Mouse (Mus musculus) kidney, adult 11 months (tissue): ENCODE measurements at regions not wholly inside any gene's neighbourhood (a gene's known extent, or its start where the extent isn't known, plus 50 kb on each side); places are given as distances from the start of the nearest gene placed in this dataset.

Experiments used
- DNase-seq: peaks from one replicate; pipeline ENCODE4 v3.0.0; 2022

DNA sequence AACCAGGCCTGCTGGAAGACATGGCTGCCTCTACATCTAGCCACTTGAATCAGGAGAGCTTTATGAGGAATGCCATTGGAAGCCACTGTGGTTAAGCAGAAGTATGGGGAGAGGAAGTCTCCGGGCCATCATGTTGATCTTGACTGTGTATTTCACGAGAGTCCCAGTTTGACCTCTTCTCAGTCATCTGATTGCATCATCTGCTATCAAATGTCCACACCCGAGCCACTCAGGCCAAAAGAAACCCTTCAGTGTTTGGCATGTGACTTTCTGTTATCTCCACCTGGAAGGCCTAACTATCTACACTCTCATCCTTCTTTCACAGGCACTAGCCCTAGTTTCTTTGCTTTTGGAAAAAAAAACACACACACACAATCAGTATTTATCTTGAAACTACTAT is 186.9 kb upstream of the Id2 start:
- no peak for DNase-seq

DNA sequence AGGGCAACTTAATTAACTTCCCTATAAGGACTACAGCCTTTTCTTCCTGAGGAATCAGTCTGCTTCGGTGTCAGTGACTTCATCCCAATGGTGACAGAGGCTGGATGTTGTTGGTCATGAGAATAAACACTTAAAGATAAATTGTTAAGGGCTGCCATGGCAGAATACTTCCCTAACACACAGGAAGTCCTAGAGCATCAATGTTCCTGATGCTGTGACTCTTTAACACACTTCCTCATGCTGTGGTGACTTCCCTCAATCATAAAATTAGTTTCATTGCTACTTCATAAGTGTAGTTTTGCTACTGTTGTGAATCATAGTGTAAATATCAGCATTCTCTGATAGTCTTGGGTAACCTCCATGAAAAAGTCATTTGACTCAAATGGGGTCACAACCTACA is 184.5 kb upstream of the Id2 start:
- DNase-seq = no peak

- DNase-seq = no peak
Observed at GRCm38 (mm10) chr12:25273631-25274305, 176.8 kb upstream of the Id2 start.

- no peak for DNase-seq
Observed at GRCm38 (mm10) chr12:25272752-25273125, 175.8 kb upstream of the Id2 start.

- no peak for DNase-seq
Observed at GRCm38 (mm10) chr12:25272114-25272751, 175.3 kb upstream of the Id2 start.

GRCm38 (mm10) chr12:25269878-25270277 is 172.9 kb upstream of the Id2 start:
- DNase-seq = no peak

DNA sequence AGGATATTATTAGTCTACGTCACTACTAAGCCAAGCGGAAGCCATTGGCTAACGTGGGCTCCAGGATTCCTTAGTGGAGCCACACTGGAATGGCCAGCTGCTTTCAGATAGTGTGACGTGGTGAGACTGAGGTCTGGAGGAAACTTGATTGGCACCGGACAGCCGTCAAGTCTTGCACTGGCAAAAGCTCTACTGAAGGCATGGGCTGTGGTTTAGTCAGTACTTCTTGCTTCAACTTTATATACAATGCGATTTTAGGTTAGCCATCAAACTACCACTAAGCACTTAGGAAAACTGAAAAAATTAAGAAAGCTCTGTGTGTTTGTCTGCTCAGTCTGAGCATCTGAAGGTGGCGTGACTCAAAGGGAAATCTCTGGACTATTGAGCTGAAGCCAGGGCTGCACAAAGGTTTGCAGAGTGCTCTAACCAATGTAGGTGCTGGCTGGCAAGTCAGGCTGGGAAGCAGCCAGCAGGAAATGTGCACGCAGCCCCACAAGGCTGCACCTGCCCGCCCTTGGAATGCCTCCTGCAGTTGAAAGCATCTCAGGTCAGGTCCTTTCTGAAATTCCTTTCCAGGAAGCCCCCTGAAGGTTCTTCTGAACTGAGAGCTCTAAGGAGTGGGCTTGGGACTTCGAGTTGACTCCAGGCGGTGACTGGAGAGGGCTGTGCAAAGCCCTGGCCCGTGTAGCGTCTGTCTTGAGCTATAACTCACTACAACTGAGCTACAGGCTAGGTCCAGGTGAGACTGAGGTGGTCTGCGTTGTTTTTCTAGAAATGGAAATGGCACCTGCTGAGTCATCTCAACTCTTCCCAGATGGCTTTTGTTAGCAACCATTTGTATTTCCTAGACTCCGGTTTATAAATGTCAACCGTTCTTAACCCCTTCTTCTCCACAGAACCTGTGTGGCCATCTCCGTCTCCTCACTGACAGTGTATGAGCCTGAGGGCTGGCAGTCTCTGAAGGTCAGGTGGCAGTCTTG is 172.2 kb upstream of the Id2 start:
- DNase-seq = peak; percentile 59

- DNase-seq = no peak
Observed at GRCm38 (mm10) chr12:25268323-25268722, 171.4 kb upstream of the Id2 start.

DNA sequence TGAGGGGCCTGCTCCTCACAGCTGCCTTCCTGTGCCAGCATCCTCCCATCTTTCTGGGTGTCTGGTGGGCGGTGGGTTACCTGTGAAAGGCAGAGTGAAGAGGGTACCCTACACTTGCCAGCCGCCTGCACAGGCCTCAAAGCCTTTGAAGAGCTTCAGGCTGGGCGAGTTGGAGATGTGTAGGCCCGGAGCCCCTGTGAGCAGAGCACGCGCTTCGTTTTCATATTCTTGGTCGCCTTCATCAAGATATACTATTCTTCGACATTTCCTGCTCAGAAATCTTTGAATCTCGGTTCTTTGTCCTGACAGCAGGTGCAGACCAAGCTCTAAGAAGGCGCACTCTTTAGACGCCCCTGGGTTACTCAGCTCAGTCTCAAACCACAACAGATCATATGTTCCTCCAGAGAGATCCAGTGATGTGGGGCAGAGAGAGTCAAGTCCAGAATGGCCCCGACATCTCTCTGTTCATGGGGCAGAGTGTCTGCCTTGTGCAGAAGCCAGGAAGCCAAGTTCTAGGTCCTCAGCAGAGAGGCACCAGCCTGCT is 170.7 kb upstream of the Id2 start:
- DNase-seq = no peak

DNA sequence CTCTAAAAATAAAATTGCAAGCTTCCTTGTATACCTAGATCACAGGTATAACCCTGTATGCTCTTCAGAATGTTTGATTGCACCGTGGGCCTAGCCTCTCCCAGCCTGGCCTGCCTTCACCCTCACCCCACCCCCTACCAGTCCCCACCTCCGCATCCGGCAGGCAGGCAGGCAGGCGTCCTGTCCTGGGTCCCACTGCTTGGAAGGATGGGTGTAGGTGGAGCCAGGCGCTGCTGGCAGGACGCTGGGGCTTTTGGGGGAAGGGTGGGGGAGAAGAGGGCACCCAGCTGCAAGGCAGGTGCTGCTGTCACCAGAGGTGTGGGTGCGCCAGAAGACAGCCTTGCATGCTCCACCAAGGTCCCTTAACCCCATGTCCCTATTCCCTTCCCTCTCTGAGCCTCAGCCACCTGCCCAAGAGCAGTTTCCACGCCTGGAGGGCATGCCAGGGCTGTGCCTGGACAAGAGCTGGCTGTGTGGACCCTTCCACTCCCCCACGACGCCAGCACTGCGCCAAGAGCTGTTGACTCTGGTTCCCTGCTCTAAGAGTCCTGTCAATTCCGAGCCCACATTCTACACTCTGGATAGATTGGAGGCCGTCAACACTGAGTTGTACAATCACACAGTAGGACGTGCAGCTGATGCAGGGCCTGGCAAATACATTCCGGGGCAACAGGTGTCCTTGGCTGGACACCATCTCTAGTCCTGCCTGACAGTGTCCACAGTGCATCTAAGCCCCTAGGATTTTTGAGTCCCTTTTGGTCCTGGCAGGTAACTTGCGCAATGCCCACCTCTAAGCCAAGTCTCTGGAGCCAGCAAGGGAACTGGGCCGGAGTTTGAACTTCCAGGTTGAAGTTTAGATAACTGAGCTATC is 170.0 kb upstream of the Id2 start:
- DNase-seq = no peak

- DNase-seq = no peak
Observed at GRCm38 (mm10) chr12:25265560-25266525, 168.9 kb upstream of the Id2 start.

DNA sequence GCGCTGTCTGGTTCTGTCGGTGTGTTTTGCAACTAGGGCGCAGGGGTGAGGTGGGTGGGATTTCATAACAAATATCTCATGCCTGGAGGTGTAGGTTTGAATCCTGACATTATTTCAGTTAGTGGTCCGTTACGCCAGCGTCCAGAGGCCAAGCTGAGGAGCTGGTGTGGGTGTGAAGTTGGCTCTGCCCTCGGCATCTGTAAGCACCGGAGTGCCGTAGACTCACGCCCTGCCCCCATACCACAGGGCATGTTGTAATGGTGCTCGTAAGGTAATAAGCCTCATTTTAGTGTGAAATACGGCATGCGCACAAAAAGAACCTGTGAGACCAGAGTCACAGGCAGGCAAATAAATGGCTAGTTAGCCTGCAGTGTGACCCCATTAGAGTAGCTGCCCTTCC is 168.1 kb upstream of the Id2 start:
- no peak for DNase-seq

GRCm38 (mm10) chr12:25264408-25264807 is 167.5 kb upstream of the Id2 start:
- no peak for DNase-seq

DNA sequence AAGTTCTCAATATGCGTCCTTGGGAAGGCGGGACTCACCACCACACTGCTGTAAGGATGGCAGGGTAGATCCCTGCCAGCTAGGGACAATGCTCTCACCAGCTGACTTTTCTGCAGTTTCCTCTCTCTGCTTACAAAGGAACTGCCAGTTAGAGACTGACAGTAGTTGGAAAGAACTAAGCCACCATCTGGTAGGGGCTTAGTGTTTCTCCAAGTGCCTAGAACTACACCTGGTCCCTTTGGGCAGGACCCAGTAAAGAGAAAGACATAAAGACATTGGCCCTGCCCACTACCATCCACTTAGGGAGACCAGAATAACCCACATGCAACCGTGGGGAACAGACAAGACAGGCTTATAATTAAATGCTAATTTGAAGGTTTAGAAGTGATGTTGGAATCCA is 165.5 kb upstream of the Id2 start:
- DNase-seq = no peak

DNA sequence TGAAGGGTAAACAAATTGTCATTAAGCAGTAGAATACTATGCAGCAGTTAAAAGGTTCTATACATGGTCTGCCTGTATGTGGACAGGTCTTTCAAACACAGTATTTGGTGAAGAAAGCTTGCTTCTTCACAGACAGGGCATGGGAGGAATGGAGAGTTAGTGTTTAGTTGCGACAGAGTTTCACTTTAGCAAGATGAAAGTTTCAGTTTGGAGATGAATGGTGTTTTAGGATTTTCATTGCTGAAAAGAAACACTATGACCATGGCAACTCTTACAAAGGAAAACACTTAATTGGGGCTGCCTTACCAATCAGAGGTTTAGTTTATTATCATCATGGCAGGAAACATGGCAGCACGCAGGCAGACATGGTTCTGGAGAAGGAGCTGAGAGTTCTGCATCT is 162.2 kb upstream of the Id2 start:
- no peak for DNase-seq

DNA sequence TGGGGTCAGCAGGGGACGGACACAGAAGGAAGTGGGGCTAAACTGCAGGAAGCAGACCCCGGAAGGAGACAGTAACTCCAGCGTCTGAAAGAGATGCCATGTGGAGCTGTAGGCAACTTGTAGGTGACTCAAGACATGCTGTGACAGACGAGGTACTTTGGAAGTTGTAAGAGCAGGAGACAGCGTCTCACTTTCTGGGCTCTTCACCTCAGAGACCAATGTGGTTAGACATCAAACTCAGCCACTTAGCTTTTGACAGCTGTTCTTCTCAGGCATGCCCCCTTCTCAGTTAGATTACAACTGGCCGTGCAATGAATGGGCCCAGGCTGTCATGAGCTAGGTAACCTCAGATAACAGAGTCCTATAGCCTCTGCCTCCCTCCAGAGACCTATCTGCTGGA is 159.3 kb upstream of the Id2 start:
- DNase-seq = no peak

DNA sequence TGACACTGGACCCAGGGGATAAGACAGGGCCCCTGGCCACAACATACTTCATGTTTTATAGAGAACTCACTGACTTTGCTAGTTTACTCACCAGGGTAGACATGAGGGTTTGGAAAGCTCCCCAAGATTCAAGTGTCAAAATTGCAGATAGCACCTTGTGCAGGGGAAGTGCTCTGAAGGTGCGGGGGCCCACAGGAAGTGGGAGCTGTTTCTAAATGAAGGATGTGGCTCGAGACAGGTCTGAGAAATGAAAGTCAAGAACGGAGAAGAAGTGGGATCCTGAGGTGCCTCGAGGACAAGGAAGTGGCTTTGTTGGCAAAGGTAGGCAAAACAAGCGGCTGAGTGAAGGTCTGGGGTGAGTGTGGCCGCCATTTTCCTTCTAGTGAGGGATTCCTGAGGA is 157.8 kb upstream of the Id2 start:
- DNase-seq = no peak

GRCm38 (mm10) chr12:25252776-25253510 is 156.0 kb upstream of the Id2 start:
- DNase-seq = peak; percentile 93

DNA sequence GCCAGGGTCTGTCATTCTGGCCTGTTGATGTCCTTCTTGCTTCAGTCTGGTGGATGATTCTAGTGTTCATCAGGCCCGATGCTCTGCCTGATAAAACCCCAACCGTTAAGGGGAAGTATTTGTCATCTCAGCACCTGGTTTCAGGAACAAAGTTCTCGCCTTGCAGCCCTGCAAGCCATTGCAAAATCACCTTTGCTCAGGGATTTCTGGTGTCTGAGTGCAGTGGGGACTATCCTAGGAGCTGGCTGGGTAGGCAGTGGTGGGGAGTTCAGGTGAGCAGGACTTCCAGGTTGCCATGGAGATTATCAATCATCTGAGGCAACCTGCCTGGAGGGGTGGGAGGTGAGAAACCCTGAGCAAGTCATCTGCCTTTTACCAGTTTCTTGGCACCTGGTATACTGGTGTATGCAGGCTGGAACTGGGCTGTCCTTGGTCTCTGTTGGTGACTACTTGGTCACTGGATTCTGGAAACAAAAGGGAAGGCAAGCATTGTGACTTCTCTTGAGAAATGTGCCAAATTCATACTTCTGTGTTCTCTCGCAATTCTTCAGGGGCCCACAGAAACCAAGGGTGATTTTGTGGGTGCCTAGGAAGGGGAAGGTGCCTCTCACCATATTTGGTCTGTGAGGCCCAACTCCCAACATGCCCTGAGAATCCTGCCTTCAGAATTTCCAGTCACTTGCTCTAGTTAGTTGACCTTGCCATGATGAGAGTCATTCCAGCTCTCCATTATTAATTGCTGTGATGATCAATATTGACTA is 154.7 kb upstream of the Id2 start:
- peak; percentile 54 for DNase-seq

GRCm38 (mm10) chr12:25250881-25251280 is 153.9 kb upstream of the Id2 start:
- no peak for DNase-seq
